Mouse (Mus musculus): ENCODE data around the gene Sdr39u1. TPM values are rescaled to one million over a fixed set of nuclear protein-coding genes. Genes with fewer than 3 reads are reported as not detected.

Gene Sdr39u1
- polyA plus RNA-seq, 1 experiment from 2014 or later, result 89.2 TPM

GRCm38 (mm10) chr14:55878316-55878940, 21.7 kb downstream of the Sdr39u1 start:
- H3K4me3 ChIP-seq (ENCODE audit: low read length), result no peak overlapping the region

GRCm38 (mm10) chr14:55877469-55878315, 22.4 kb downstream of the Sdr39u1 start:
- H3K9me3 ChIP-seq (ENCODE audit: control insufficient read depth, low read length), result no peaks in the 10 kb centered on the region
- H3K4me2 ChIP-seq (ENCODE audit: low read depth, low read length), result no peak overlapping the region
- H3K9ac ChIP-seq (ENCODE audit: low read depth, low read length), result no peak overlapping the region
- no peak overlapping the region for H3K4me3 ChIP-seq (ENCODE audit: low read length)
- 15% methylated on average over 14 of the region's 14 CpGs for WGBS
- H3K36me3 ChIP-seq (ENCODE audit: control insufficient read depth, insufficient read depth, low read length), result no peaks in the 10 kb centered on the region
- peaks cover 14% of the 10 kb centered on the region; the same call in 1 of the 2 replicates for H3K4me1 ChIP-seq (ENCODE audit: control insufficient read depth, insufficient read depth, low read length)
- no peak overlapping the region for H3K27ac ChIP-seq (ENCODE audit: low read length)
- no peaks in the 10 kb centered on the region for H3K27me3 ChIP-seq (replicated peaks; ENCODE audit: control insufficient read depth, insufficient read depth, low read length)
- no peak for ATAC-seq

More at GRCm38 (mm10) chr14:55878316-55878940, 21.7 kb downstream of the Sdr39u1 start:
- Histone ChIP-seq H3K36me3 (ENCODE audit: control insufficient read depth, insufficient read depth, low read length) (no peaks in the 10 kb centered on the region), H3K27me3 (replicated peaks; ENCODE audit: control insufficient read depth, insufficient read depth, low read length) (no peaks in the 10 kb centered on the region), H3K27ac (ENCODE audit: low read length) (no peak overlapping the region), H3K9ac (ENCODE audit: low read depth, low read length) (no peak overlapping the region), H3K4me1 (ENCODE audit: control insufficient read depth, insufficient read depth, low read length) (peaks cover 22% of the 10 kb centered on the region; the same call in 1 of the 2 replicates), H3K4me2 (ENCODE audit: low read depth, low read length) (no peak overlapping the region), H3K9me3 (ENCODE audit: control insufficient read depth, low read length) (no peaks in the 10 kb centered on the region)
- WGBS, result 28% methylated on average over 7 of the region's 7 CpGs
- ATAC-seq, result no peak

- Histone ChIP-seq H3K4me1 (ENCODE audit: control insufficient read depth, insufficient read depth, low read length) (peaks cover 13% of the 10 kb centered on the region; the same call in 1 of the 2 replicates), H3K4me2 (ENCODE audit: low read depth, low read length) (peak overlapping the region; percentile 59), H3K4me3 (ENCODE audit: low read length) (peak overlapping the region; percentile 34), H3K9ac (ENCODE audit: low read depth, low read length) (peak overlapping the region; percentile 57; the same call in 1 of the 2 replicates), H3K27me3 (replicated peaks; ENCODE audit: control insufficient read depth, insufficient read depth, low read length) (no peaks in the 10 kb centered on the region), H3K9me3 (ENCODE audit: control insufficient read depth, low read length) (no peaks in the 10 kb centered on the region), H3K36me3 (ENCODE audit: control insufficient read depth, insufficient read depth, low read length) (peaks cover 18% of the 10 kb centered on the region), H3K27ac (ENCODE audit: low read length) (no peak overlapping the region)
- ATAC-seq, result peak; percentile 64
- WGBS, result 13% methylated on average over 30 of the region's 30 CpGs
Observed at GRCm38 (mm10) chr14:55873714-55874683, 26.1 kb downstream of the Sdr39u1 start.

GRCm38 (mm10) chr14:55873242-55873713, 26.8 kb downstream of the Sdr39u1 start:
- Histone ChIP-seq H3K9ac (ENCODE audit: low read depth, low read length) (no peak overlapping the region; the same call in 1 of the 2 replicates), H3K36me3 (ENCODE audit: control insufficient read depth, insufficient read depth, low read length) (peaks cover 25% of the 10 kb centered on the region), H3K4me3 (ENCODE audit: low read length) (no peak overlapping the region), H3K9me3 (ENCODE audit: control insufficient read depth, low read length) (no peaks in the 10 kb centered on the region), H3K4me1 (ENCODE audit: control insufficient read depth, insufficient read depth, low read length) (peaks cover 10% of the 10 kb centered on the region; the same call in 1 of the 2 replicates), H3K4me2 (ENCODE audit: low read depth, low read length) (0 out of 2 replicates have a peak overlapping the region, but pooled peaks have one; percentile 59), H3K27me3 (replicated peaks; ENCODE audit: control insufficient read depth, insufficient read depth, low read length) (no peaks in the 10 kb centered on the region), H3K27ac (ENCODE audit: low read length) (no peak overlapping the region)
- ATAC-seq, result no peak
- 87% methylated on average over 8 of the region's 8 CpGs for WGBS

- H3K4me3 ChIP-seq (ENCODE audit: low read length), result no peak overlapping the region
- peaks cover 7% of the 10 kb centered on the region; the same call in 1 of the 2 replicates for H3K4me1 ChIP-seq (ENCODE audit: control insufficient read depth, insufficient read depth, low read length)
- H3K9me3 ChIP-seq (ENCODE audit: control insufficient read depth, low read length), result no peaks in the 10 kb centered on the region
- no peak overlapping the region for H3K9ac ChIP-seq (ENCODE audit: low read depth, low read length)
- WGBS, result 89% methylated on average over 17 of the region's 17 CpGs
- H3K36me3 ChIP-seq (ENCODE audit: control insufficient read depth, insufficient read depth, low read length), result peaks cover 32% of the 10 kb centered on the region
- H3K4me2 ChIP-seq (ENCODE audit: low read depth, low read length), result no peak overlapping the region
- ATAC-seq, result 0 out of 2 replicates have a peak, but pooled peaks have one; percentile 29
- no peaks in the 10 kb centered on the region for H3K27me3 ChIP-seq (replicated peaks; ENCODE audit: control insufficient read depth, insufficient read depth, low read length)
- no peak overlapping the region for H3K27ac ChIP-seq (ENCODE audit: low read length)
Observed at GRCm38 (mm10) chr14:55872551-55872950, 27.5 kb downstream of the Sdr39u1 start.

- Histone ChIP-seq H3K9me3 (ENCODE audit: control insufficient read depth, low read length) (no peaks in the 10 kb centered on the region), H3K9ac (ENCODE audit: low read depth, low read length) (no peak overlapping the region), H3K27me3 (replicated peaks; ENCODE audit: control insufficient read depth, insufficient read depth, low read length) (no peaks in the 10 kb centered on the region), H3K36me3 (ENCODE audit: control insufficient read depth, insufficient read depth, low read length) (peaks cover 32% of the 10 kb centered on the region), H3K4me1 (ENCODE audit: control insufficient read depth, insufficient read depth, low read length) (peaks cover 7% of the 10 kb centered on the region; the same call in 1 of the 2 replicates), H3K4me3 (ENCODE audit: low read length) (no peak overlapping the region), H3K27ac (ENCODE audit: low read length) (no peak overlapping the region), H3K4me2 (ENCODE audit: low read depth, low read length) (no peak overlapping the region)
- WGBS, result 88% methylated on average over 12 of the region's 12 CpGs
- ATAC-seq, result no peak
Observed at GRCm38 (mm10) chr14:55872039-55872438, 28.1 kb downstream of the Sdr39u1 start.

- WGBS, result 95% methylated on average over 6 of the region's 6 CpGs
- peaks cover 7% of the 10 kb centered on the region; the same call in 1 of the 2 replicates for H3K4me1 ChIP-seq (ENCODE audit: control insufficient read depth, insufficient read depth, low read length)
- no peak overlapping the region for H3K4me3 ChIP-seq (ENCODE audit: low read length)
- H3K36me3 ChIP-seq (ENCODE audit: control insufficient read depth, insufficient read depth, low read length), result peaks cover 43% of the 10 kb centered on the region
- H3K27ac ChIP-seq (ENCODE audit: low read length), result no peak overlapping the region
- no peak overlapping the region for H3K9ac ChIP-seq (ENCODE audit: low read depth, low read length)
- no peak overlapping the region for H3K4me2 ChIP-seq (ENCODE audit: low read depth, low read length)
- no peak for ATAC-seq
- H3K9me3 ChIP-seq (ENCODE audit: control insufficient read depth, low read length), result no peaks in the 10 kb centered on the region
- H3K27me3 ChIP-seq (replicated peaks; ENCODE audit: control insufficient read depth, insufficient read depth, low read length), result no peaks in the 10 kb centered on the region
Observed at GRCm38 (mm10) chr14:55869538-55869937, 30.6 kb downstream of the Sdr39u1 start.

GRCm38 (mm10) chr14:55868230-55869026, 31.7 kb downstream of the Sdr39u1 start:
- Histone ChIP-seq H3K27me3 (replicated peaks; ENCODE audit: control insufficient read depth, insufficient read depth, low read length) (no peaks in the 10 kb centered on the region), H3K4me3 (ENCODE audit: low read length) (no peak overlapping the region), H3K4me2 (ENCODE audit: low read depth, low read length) (no peak overlapping the region), H3K36me3 (ENCODE audit: control insufficient read depth, insufficient read depth, low read length) (peaks cover 52% of the 10 kb centered on the region), H3K4me1 (ENCODE audit: control insufficient read depth, insufficient read depth, low read length) (peaks cover 3% of the 10 kb centered on the region), H3K9me3 (ENCODE audit: control insufficient read depth, low read length) (no peaks in the 10 kb centered on the region), H3K27ac (ENCODE audit: low read length) (no peak overlapping the region), H3K9ac (ENCODE audit: low read depth, low read length) (no peak overlapping the region)
- 86% methylated on average over 14 of the region's 14 CpGs for WGBS
- no peak for ATAC-seq

All from intestine, embryonic 16.5 days (tissue).